Mouse (Mus musculus): ENCODE measurements around the gene Aldh3b2.

DNA sequence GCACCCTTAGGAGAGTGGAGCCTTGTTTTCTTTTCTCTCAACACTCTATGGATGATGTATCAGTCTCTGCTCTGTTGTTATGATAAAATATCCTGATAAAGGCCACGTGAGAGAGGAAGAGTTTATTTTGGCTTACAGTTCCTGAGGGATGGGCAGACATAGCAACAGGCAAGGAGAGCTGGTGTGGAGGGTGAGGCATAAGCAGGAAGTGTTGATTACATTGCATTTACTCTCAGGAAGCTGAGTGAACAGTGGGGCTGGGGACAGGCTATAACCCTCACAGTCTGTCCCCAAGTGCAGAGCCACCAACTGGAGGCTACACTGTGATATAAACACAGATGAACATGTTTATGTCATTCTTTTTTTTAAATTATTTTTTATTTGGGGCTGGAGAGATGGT, 20.0 kb upstream of the Aldh3b2 start:
- TF ChIP-seq CTCF (conservative IDR thresholded peaks at IDR 0.05; ENCODE audit: insufficient read depth, insufficient read length, low read depth, low read length) (no peak), POLR2A (IDR thresholded peaks at IDR 0.05; ENCODE audit: low read depth, low read length) (no peak)

Data from kidney, adult 2 months (tissue).